Mouse (Mus musculus) thymus, adult 2 months (tissue): ENCODE results near the gene Rex1bd.

Experiments
- CTCF ChIP-seq: fragments of 200-500 bp; IDR thresholded peaks from 2 replicates; pipeline ENCODE4 v1.5.1; 2012; ENCODE audit warnings: mild to moderate bottlenecking, control low read depth, low read length, moderate library complexity, borderline replicate concordance; ENCODE audit not compliant: control insufficient read depth, poor library complexity, insufficient read depth; ENCODE audit errors: extremely low read depth
- POLR2A ChIP-seq: fragments of 200-500 bp; IDR thresholded peaks from 2 replicates; pipeline ENCODE4 v1.6.1; 2012; ENCODE audit warnings: mild to moderate bottlenecking, low read length, control low read depth, moderate library complexity; ENCODE audit not compliant: control insufficient read depth, poor library complexity, insufficient read depth; ENCODE audit errors: extremely low read depth

DNA sequence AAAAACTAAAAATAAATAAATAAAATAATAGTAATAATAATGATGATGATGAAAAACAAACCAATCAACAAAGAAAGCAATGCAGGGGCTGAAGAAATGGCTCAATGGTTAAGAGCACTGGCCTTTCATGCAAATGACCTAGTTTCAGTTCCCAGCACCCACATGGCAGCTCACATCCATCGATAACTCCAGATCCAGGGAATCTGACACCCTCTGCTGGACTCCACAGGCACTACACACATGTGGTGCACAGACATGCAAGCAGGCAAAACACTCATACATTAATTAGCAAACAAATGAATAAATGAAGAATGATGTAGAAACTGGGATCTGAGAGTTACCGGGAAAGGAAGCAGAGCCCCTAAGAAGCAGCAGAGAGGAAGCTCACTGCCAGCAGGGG lies 46.9 kb downstream of the Rex1bd start:
- TF ChIP-seq CTCF = no peak
- TF ChIP-seq POLR2A = no peak
